Mouse (Mus musculus): ENCODE measurements around the gene Col13a1. TPM values are rescaled to one million over a fixed set of nuclear protein-coding genes. Genes with fewer than 3 reads are reported as not detected.

Col13a1 gene
- total and polyA plus RNA-seq, 3 experiments, result not detected

DNA sequence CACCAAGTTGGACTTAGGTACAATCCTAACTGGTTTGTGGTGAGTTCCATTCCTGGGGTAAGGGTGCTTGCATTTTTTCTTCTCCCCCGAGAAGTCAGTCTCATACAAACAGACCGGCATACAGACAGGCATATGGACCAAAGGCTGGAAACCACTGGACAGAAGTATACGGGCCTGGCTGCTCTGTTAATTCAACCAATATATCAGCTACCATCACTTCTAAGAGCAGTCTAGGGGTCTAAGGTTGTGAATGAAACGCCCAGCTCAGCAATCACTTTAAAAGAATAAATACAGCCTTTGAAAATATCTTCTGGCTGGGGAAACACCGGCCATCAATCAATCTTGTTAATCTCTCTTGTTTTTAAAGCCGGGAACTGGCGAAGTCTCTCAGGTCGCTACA is 183.4 kb downstream of the Col13a1 start:
- Histone ChIP-seq H3K9ac (ENCODE audit: insufficient read depth, low read depth) (no peak overlapping the region), H3K27me3 (replicated peaks) (peaks cover 3% of the 10 kb centered on the region), H3K27ac (ENCODE audit: insufficient read depth, low read depth) (no peak overlapping the region), H3K79me2 (replicated peaks; ENCODE audit: control insufficient read depth, extremely low read depth, insufficient read depth, poor library complexity, severe bottlenecking) (no peaks in the 10 kb centered on the region), H3K4me2 (ENCODE audit: insufficient read depth, low read depth, poor library complexity, severe bottlenecking) (no peak overlapping the region), H3K9me3 (replicated peaks; ENCODE audit: low read length) (peaks cover 2% of the 10 kb centered on the region), H3K4me3 (replicated peaks in 1 of 3; ENCODE audit: low read depth in 2 of 3, low read length in 2 of 3, poor library complexity in 1 of 3) (no peak overlapping the region), H3K36me3 (replicated peaks in 1 of 2; ENCODE audit: control insufficient read depth in 1 of 2, insufficient read depth in 1 of 2, low read length in 1 of 2) (no peaks in the 10 kb centered on the region), H3K4me1 (ENCODE audit: control insufficient read depth in 1 of 2, insufficient read depth in 2 of 2) (no peaks in the 10 kb centered on the region)
- no peak for DNase-seq (ENCODE audit: extremely low read depth)
- dilution Hi-C loops (cut with MboI; ENCODE audit: extremely low pct_ligation_motif_present, extremely low pct_unique_long_range_greater_than_20kb, low sequenced_read_pairs), result no loop called here
- in situ Hi-C loops (cut with MboI; ENCODE audit: low pct_ligation_motif_present, low pct_unique_long_range_greater_than_20kb, low sequenced_read_pairs), result no loop called here
- TF ChIP-seq TCF12 (IDR thresholded peaks at IDR 0.05; ENCODE audit: low read depth, low read length) (no peak), E2F4 (IDR thresholded peaks at IDR 0.05; ENCODE audit: insufficient replicate concordance, low read depth, low read length) (no peak), ZC3H11A (IDR thresholded peaks at IDR 0.05; ENCODE audit: low read depth, low read length) (no peak), CHD1 (IDR thresholded peaks at IDR 0.05; ENCODE audit: low read depth, low read length) (no peak), CHD2 (IDR thresholded peaks at IDR 0.05; ENCODE audit: low read length) (no peak), JUND (conservative IDR thresholded peaks at IDR 0.05; ENCODE audit: low read depth, low read length) (no peak), USF1 (IDR thresholded peaks at IDR 0.05; ENCODE audit: low read depth, low read length) (no peak), USF2 (conservative IDR thresholded peaks at IDR 0.05; ENCODE audit: low read depth, low read length) (no peak), UBTF (IDR thresholded peaks at IDR 0.05; ENCODE audit: low read depth, low read length) (no peak), HCFC1 (IDR thresholded peaks at IDR 0.05; ENCODE audit: low read depth, low read length) (no peak), POLR2A (IDR thresholded peaks at IDR 0.05; ENCODE audit: low read depth, low read length) (no peak), KAT2A (IDR thresholded peaks at IDR 0.05; ENCODE audit: insufficient replicate concordance, low read length) (no peak), MYC (IDR thresholded peaks at IDR 0.05; ENCODE audit: low read depth, low read length) (no peak), EP300 (IDR thresholded peaks at IDR 0.05; ENCODE audit: low read length) (no peak), ZKSCAN1 (IDR thresholded peaks at IDR 0.05; ENCODE audit: borderline replicate concordance, low read depth, low read length) (no peak), BHLHE40 (IDR thresholded peaks at IDR 0.05; ENCODE audit: low read depth, low read length) (no peak), POLR2AphosphoS2 (IDR thresholded peaks at IDR 0.05; ENCODE audit: low read depth, low read length) (no peak)

GRCm38 (mm10) chr10:61794971-61795370 is 183.9 kb downstream of the Col13a1 start:
- Histone ChIP-seq H3K4me2 (ENCODE audit: insufficient read depth, low read depth, poor library complexity, severe bottlenecking) (no peak overlapping the region), H3K4me1 (ENCODE audit: control insufficient read depth in 1 of 2, insufficient read depth in 2 of 2) (no peaks in the 10 kb centered on the region), H3K27me3 (replicated peaks) (peaks cover 3% of the 10 kb centered on the region), H3K27ac (ENCODE audit: insufficient read depth, low read depth) (no peak overlapping the region), H3K36me3 (replicated peaks in 1 of 2; ENCODE audit: control insufficient read depth in 1 of 2, insufficient read depth in 1 of 2, low read length in 1 of 2) (no peaks in the 10 kb centered on the region), H3K79me2 (replicated peaks; ENCODE audit: control insufficient read depth, extremely low read depth, insufficient read depth, poor library complexity, severe bottlenecking) (no peaks in the 10 kb centered on the region), H3K4me3 (replicated peaks in 1 of 3; ENCODE audit: low read depth in 2 of 3, low read length in 2 of 3, poor library complexity in 1 of 3) (no peak overlapping the region), H3K9me3 (replicated peaks; ENCODE audit: low read length) (no peaks in the 10 kb centered on the region), H3K9ac (ENCODE audit: insufficient read depth, low read depth) (no peak overlapping the region)
- TF ChIP-seq MXI1 (IDR thresholded peaks at IDR 0.05; ENCODE audit: low read depth, low read length) (no peak), CHD1 (IDR thresholded peaks at IDR 0.05; ENCODE audit: low read depth, low read length) (no peak), USF1 (IDR thresholded peaks at IDR 0.05; ENCODE audit: low read depth, low read length) (peak; percentile 31), BHLHE40 (IDR thresholded peaks at IDR 0.05; ENCODE audit: low read depth, low read length) (peak; percentile 41; the same call in 1 of the 2 replicates), PAX5 (IDR thresholded peaks at IDR 0.05; ENCODE audit: low read length) (no peak), ZC3H11A (IDR thresholded peaks at IDR 0.05; ENCODE audit: low read depth, low read length) (no peak), ZNF384 (IDR thresholded peaks at IDR 0.05; ENCODE audit: low read depth, low read length) (no peak), ZMIZ1 (IDR thresholded peaks at IDR 0.05; ENCODE audit: low read depth, low read length) (no peak), RCOR1 (conservative IDR thresholded peaks at IDR 0.05; ENCODE audit: low read depth, low read length) (no peak)
- dilution Hi-C loops (cut with MboI; ENCODE audit: extremely low pct_ligation_motif_present, extremely low pct_unique_long_range_greater_than_20kb, low sequenced_read_pairs) (no loop called here), in situ Hi-C loops (cut with MboI; ENCODE audit: low pct_ligation_motif_present, low pct_unique_long_range_greater_than_20kb, low sequenced_read_pairs) (no loop called here)
- no peak for DNase-seq (ENCODE audit: extremely low read depth)
